36 mouse cellular contexts compared by ENCODE assay signal in the genomic region with DNA sequence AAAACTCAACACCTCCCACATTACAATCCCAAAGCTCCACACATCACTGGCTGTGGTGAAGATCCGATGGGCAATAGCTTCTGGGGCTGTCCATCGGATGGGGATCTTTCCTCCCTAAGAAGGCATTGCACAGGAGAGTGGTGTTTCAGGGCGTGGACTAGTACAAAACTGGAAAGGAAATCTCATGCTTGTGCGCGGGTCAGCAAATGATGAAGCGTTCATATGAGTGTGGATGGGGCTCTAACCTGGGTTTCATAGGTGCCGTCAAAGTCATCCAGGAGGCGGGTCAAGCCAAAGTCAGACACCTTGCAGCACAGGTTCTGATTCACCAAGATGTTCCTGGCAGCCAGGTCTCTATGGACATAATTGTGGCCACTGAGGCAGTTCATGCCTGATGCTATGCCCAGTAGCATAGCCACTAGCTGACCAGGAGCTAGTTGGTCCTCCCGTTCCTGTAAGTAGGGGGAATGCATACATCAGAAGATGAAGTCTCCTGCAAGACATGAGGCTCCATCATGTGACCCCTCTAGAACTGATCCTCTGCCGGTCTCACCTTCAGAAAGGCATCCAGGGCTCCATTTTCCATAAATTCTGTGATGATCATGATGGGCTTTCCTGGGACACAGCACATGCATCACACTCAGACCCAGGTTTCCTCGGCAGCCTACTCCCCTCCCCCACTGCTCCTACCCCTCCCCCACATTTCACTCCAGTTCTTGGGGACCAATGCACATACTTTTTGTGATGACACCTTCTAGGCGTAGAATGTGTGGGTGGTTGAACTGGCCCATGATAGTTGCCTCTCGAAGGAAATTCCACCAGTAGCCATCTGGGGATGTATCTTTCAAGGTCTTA. TPM values are rescaled to one million over a fixed set of nuclear protein-coding genes. Genes with fewer than 3 reads are reported as not detected.
DNase-seq lines count a peak whose midpoint lies in the region; ATAC-seq and TF ChIP-seq lines count a peak whose summit lies in the region.
"Had no signal": no experiment of that assay in that cellular context is flagged by ENCODE, and none has a peak within 500 bp of the region (broad histone marks: within the 10 kb centered on the region; RNA-seq: fewer than 3 reads in every experiment).

No protein-coding gene starts in this region.

- H3K4me3 ChIP-seq in heart, embryonic 13.5 days, result no peak overlapping the region
- H3K4me3 ChIP-seq in heart, embryonic 10.5 days, result no peak overlapping the region
- no peak overlapping the region for H3K4me3 ChIP-seq in lung, embryonic 15.5 days
- H3K4me3 ChIP-seq in testis, adult 2 months (ENCODE audit: control insufficient read depth, low read depth, low read length), result peak overlapping the region; percentile 56
- H3K4me3 ChIP-seq: gastrocnemius, adult 2 months; heart, adult 2 months; kidney, embryonic 15.5 days; left cerebral cortex, adult 2 months; limb, embryonic 12.5 days; liver, embryonic 15.5 days; midbrain, embryonic 12.5 days; neural tube, embryonic 13.5 days had no signal

- no peak for DNase-seq in heart, embryonic 10.5 days (ENCODE audit: low spot score)
- DNase-seq in lung, postnatal 25 days (ENCODE audit: low spot score), result no peak
- no peak for DNase-seq in testis, postnatal 10 days (ENCODE audit: low spot score)
- no peak for DNase-seq in frontal cortex, postnatal 36 days (ENCODE audit: low spot score in 2 of 2)
- DNase-seq: adrenal gland, adult 8-10 months; B cell, adult 2 months; cerebellum, adult 8-10 months; cerebellum, postnatal 36 days; gastrocnemius, adult 2 months; gastrocnemius, postnatal 36 days; kidney, adult 18-20 months; lung, postnatal 14 days; retina, postnatal 1 day; right cerebral cortex, postnatal 25 days; spleen, adult 18-20 months; thymus, adult 2 months; thymus, postnatal 36 days had no signal

- no peaks in the 10 kb centered on the region for H3K27me3 ChIP-seq in heart, embryonic 13.5 days (replicated peaks)
- H3K27me3 ChIP-seq in heart, embryonic 10.5 days (ENCODE audit: insufficient read depth, poor library complexity, severe bottlenecking), result no peaks in the 10 kb centered on the region
- H3K27me3 ChIP-seq in lung, embryonic 15.5 days, result no peaks in the 10 kb centered on the region
- H3K27me3 ChIP-seq in testis, adult 2 months (ENCODE audit: control insufficient read depth, insufficient read depth, low read length), result no peaks in the 10 kb centered on the region
- H3K27me3 ChIP-seq: CH12.LX; kidney, embryonic 15.5 days; limb, embryonic 12.5 days; liver, embryonic 15.5 days; midbrain, embryonic 12.5 days; neural tube, embryonic 13.5 days had no signal

- WGBS in heart, embryonic 13.5 days, result 84% methylated on average over 13 of the region's 13 CpGs
- WGBS in heart, embryonic 10.5 days, result 87% methylated on average over 13 of the region's 13 CpGs
- 84% methylated on average over 13 of the region's 13 CpGs for WGBS in lung, embryonic 15.5 days

- H3K27ac ChIP-seq in heart, embryonic 13.5 days (replicated peaks), result peak overlapping the region; percentile 93; the same call in 1 of the 2 replicates
- H3K27ac ChIP-seq in heart, embryonic 10.5 days, result no peak overlapping the region
- H3K27ac ChIP-seq in lung, embryonic 15.5 days, result peak overlapping the region; percentile 71; the same call in 1 of the 2 replicates
- no peak overlapping the region for H3K27ac ChIP-seq in testis, adult 2 months (ENCODE audit: control insufficient read depth, insufficient read depth, low read depth, low read length)
- H3K27ac ChIP-seq: kidney, embryonic 15.5 days; left cerebral cortex, adult 2 months; limb, embryonic 12.5 days; liver, embryonic 15.5 days; midbrain, embryonic 12.5 days; neural tube, embryonic 13.5 days had no signal

- no peak overlapping the region for H3K9ac ChIP-seq in heart, embryonic 13.5 days
- no peak overlapping the region for H3K9ac ChIP-seq in lung, embryonic 15.5 days
- H3K9ac ChIP-seq: kidney, embryonic 15.5 days; limb, embryonic 12.5 days; liver, embryonic 15.5 days; midbrain, embryonic 12.5 days; neural tube, embryonic 13.5 days had no signal

- TF ChIP-seq CTCF in testis, adult 2 months (IDR thresholded peaks at IDR 0.05; ENCODE audit: control insufficient read depth, insufficient read depth, insufficient replicate concordance, low read depth, low read length), result no peak

- H3K4me2 ChIP-seq in heart, embryonic 13.5 days, result no peak overlapping the region
- H3K4me2 ChIP-seq in lung, embryonic 15.5 days, result no peak overlapping the region
- H3K4me2 ChIP-seq: kidney, embryonic 15.5 days; limb, embryonic 12.5 days; liver, embryonic 15.5 days; midbrain, embryonic 12.5 days; neural tube, embryonic 13.5 days had no signal

- peaks cover 61% of the 10 kb centered on the region for H3K36me3 ChIP-seq in heart, embryonic 13.5 days
- peaks cover 53% of the 10 kb centered on the region for H3K36me3 ChIP-seq in heart, embryonic 10.5 days
- peaks cover 47% of the 10 kb centered on the region for H3K36me3 ChIP-seq in lung, embryonic 15.5 days
- no peaks in the 10 kb centered on the region for H3K36me3 ChIP-seq in testis, adult 2 months (ENCODE audit: control insufficient read depth, insufficient read depth, low read length)

- no peak for TF ChIP-seq POLR2A in testis, adult 2 months (IDR thresholded peaks at IDR 0.05; ENCODE audit: control insufficient read depth, low read depth, low read length)

- ATAC-seq in heart, embryonic 13.5 days (ENCODE audit: extremely low read depth, insufficient number of reproducible peaks, low FRiP score, low TSS enrichment), result no peak
- no peak for ATAC-seq in lung, embryonic 15.5 days (ENCODE audit: borderline replicate concordance, extremely low read depth, low FRiP score, low TSS enrichment)
- ATAC-seq: forebrain, embryonic 14.5 days; hindbrain, embryonic 16.5 days had no signal

- H3K9me3 ChIP-seq in heart, embryonic 13.5 days, result no peaks in the 10 kb centered on the region
- no peaks in the 10 kb centered on the region for H3K9me3 ChIP-seq in heart, embryonic 10.5 days
- H3K9me3 ChIP-seq in lung, embryonic 15.5 days, result no peaks in the 10 kb centered on the region
- H3K9me3 ChIP-seq: kidney, embryonic 15.5 days; limb, embryonic 12.5 days; liver, embryonic 15.5 days; midbrain, embryonic 12.5 days; neural tube, embryonic 13.5 days had no signal

- peaks cover 79% of the 10 kb centered on the region for H3K4me1 ChIP-seq in heart, embryonic 13.5 days
- peaks cover 57% of the 10 kb centered on the region for H3K4me1 ChIP-seq in heart, embryonic 10.5 days
- H3K4me1 ChIP-seq in lung, embryonic 15.5 days, result peaks cover 57% of the 10 kb centered on the region
- peaks cover 8% of the 10 kb centered on the region for H3K4me1 ChIP-seq in testis, adult 2 months (ENCODE audit: control insufficient read depth, insufficient read depth, low read length)
- H3K4me1 ChIP-seq: limb, embryonic 12.5 days; midbrain, embryonic 12.5 days; neural tube, embryonic 13.5 days had no signal

RNA-seq across cellular contexts. Expression of gene Epha1, which starts 11.8 kb away (rescaled TPM):
- polyA plus RNA-seq in heart, embryonic 13.5 days (2015; fragmentation: Nextera tagmentation; extraction: Ambion mirVana), result 3.3 and 3.4 TPM in 2 replicates
- 3.0 and 4.8 TPM in 2 replicates for polyA plus RNA-seq in heart, embryonic 10.5 days (2016; fragmentation: Nextera tagmentation; extraction: Ambion mirVana)
- polyA plus RNA-seq in lung, embryonic 15.5 days (2015; fragmentation: Nextera tagmentation; extraction: Ambion mirVana), result 14.2 and 16.9 TPM in 2 replicates
- polyA plus RNA-seq in testis, adult 2 months (2012; rRNA removed), result 0.30 and 0.76 TPM in 2 replicates

RNA-seq across cellular contexts. Expression of gene Zyx, which starts 11.8 kb away (rescaled TPM):
- polyA plus RNA-seq in heart, embryonic 13.5 days (2015; fragmentation: Nextera tagmentation; extraction: Ambion mirVana), result 156 and 173 TPM in 2 replicates
- 165 and 193 TPM in 2 replicates for polyA plus RNA-seq in heart, embryonic 10.5 days (2016; fragmentation: Nextera tagmentation; extraction: Ambion mirVana)
- 161 and 167 TPM in 2 replicates for polyA plus RNA-seq in lung, embryonic 15.5 days (2015; fragmentation: Nextera tagmentation; extraction: Ambion mirVana)
- 35.2 and 40.1 TPM in 2 replicates for polyA plus RNA-seq in testis, adult 2 months (2012; rRNA removed)

RNA-seq across cellular contexts. Expression of gene Fam131b, which starts 36.8 kb away (rescaled TPM):
- polyA plus RNA-seq in heart, embryonic 13.5 days (2015; fragmentation: Nextera tagmentation; extraction: Ambion mirVana), result 0.17 TPM in 2 replicates
- 0.21 and 0.30 TPM in 2 replicates for polyA plus RNA-seq in heart, embryonic 10.5 days (2016; fragmentation: Nextera tagmentation; extraction: Ambion mirVana)
- polyA plus RNA-seq in lung, embryonic 15.5 days (2015; fragmentation: Nextera tagmentation; extraction: Ambion mirVana), result 0.06 and 0.14 TPM in 2 replicates
- polyA plus RNA-seq in testis, adult 2 months (2012; rRNA removed), result 11.9 and 12.0 TPM in 2 replicates
- polyA plus RNA-seq: liver, adult 2 months; liver, embryonic 15.5 days had no signal

RNA-seq across cellular contexts. Expression of gene Tas2r143, which starts 38.8 kb away (rescaled TPM):
- polyA plus RNA-seq in heart, embryonic 13.5 days (2015; fragmentation: Nextera tagmentation; extraction: Ambion mirVana), result not detected in 2 replicates
- not detected in 2 replicates for polyA plus RNA-seq in heart, embryonic 10.5 days (2016; fragmentation: Nextera tagmentation; extraction: Ambion mirVana)
- polyA plus RNA-seq in lung, embryonic 15.5 days (2015; fragmentation: Nextera tagmentation; extraction: Ambion mirVana), result not detected in 2 replicates
- not detected in 2 replicates for polyA plus RNA-seq in testis, adult 2 months (2012; rRNA removed)
- polyA plus RNA-seq: embryonic facial prominence, embryonic 11.5 days; forebrain, embryonic 14.5 days; hindbrain, embryonic 11.5 days; hindbrain, embryonic 16.5 days; intestine, embryonic 14.5 days; kidney, embryonic 15.5 days; limb, embryonic 12.5 days; liver, embryonic 15.5 days; midbrain, embryonic 12.5 days; midbrain, postnatal 0 days; neural tube, embryonic 13.5 days; stomach, embryonic 16.5 days had no signal

RNA-seq across cellular contexts. Expression of gene Tas2r135, which starts 44.0 kb away (rescaled TPM):
- not detected in 2 replicates for polyA plus RNA-seq in heart, embryonic 13.5 days (2015; fragmentation: Nextera tagmentation; extraction: Ambion mirVana)
- not detected in 2 replicates for polyA plus RNA-seq in heart, embryonic 10.5 days (2016; fragmentation: Nextera tagmentation; extraction: Ambion mirVana)
- polyA plus RNA-seq in lung, embryonic 15.5 days (2015; fragmentation: Nextera tagmentation; extraction: Ambion mirVana), result not detected in 2 replicates
- polyA plus RNA-seq in testis, adult 2 months (2012; rRNA removed), result not detected in 2 replicates
- polyA plus RNA-seq: embryonic facial prominence, embryonic 11.5 days; forebrain, embryonic 14.5 days; heart, adult 2 months; hindbrain, embryonic 16.5 days; kidney, embryonic 15.5 days; limb, embryonic 12.5 days; liver, adult 2 months; liver, embryonic 15.5 days; midbrain, embryonic 12.5 days; midbrain, postnatal 0 days; neural tube, embryonic 13.5 days; stomach, embryonic 16.5 days; thymus, adult 2 months had no signal

Comparison
In these comparisons a context has a peak if more than half of its experiments do, and no peak if none do; other contexts are left out.
1. H3K27ac ChIP-seq: peak in heart, embryonic 13.5 days (single experiment) and lung, embryonic 15.5 days (single experiment); none in heart, embryonic 10.5 days (single experiment) and testis, adult 2 months (single experiment).